Mouse (Mus musculus) kidney, embryonic 14.5 days (tissue): ENCODE measurements at regions not wholly inside any gene's neighbourhood (a gene's known extent, or its start where the extent isn't known, plus 50 kb on each side); places are given as distances from the start of the nearest gene placed in this dataset.

Experiments used
- ATAC-seq: fragments of 200-750 bp; cut with Nextera tagmentation; 2 replicates; pipeline ENCODE4 v1.8.0; 2017; ENCODE audit warnings: moderate number of reproducible peaks, mild to moderate bottlenecking, moderate TSS enrichment, moderate library complexity; ENCODE audit not compliant: low FRiP score, low TSS enrichment
- H3K27ac ChIP-seq: fragments of 300-500 bp; sonication (generic); 2 replicates; pipeline ENCODE4 v1.5.1; 2014; ENCODE audit warnings: low read depth, mild to moderate bottlenecking, low read length, moderate library complexity, mixed read lengths
- H3K27me3 ChIP-seq: fragments of 300-500 bp; sonication (generic); 2 replicates; pipeline ENCODE4 v1.6.1; 2014; ENCODE audit warnings: mild to moderate bottlenecking, low read length; ENCODE audit not compliant: control insufficient read depth, insufficient read depth
- H3K36me3 ChIP-seq: fragments of 300-500 bp; sonication (generic); 2 replicates; pipeline ENCODE4 v1.6.1; 2014; ENCODE audit warnings: low read length, mixed read lengths; ENCODE audit not compliant: control insufficient read depth, insufficient read depth
- H3K4me1 ChIP-seq: fragments of 300-500 bp; sonication (generic); 2 replicates; pipeline ENCODE4 v1.6.1; 2014; ENCODE audit warnings: low read length, mixed read lengths; ENCODE audit not compliant: control insufficient read depth, insufficient read depth
- H3K4me2 ChIP-seq: fragments of 300-500 bp; sonication (generic); replicated peaks from 2 replicates; pipeline ENCODE4 v1.6.1; 2014; ENCODE audit warnings: low read depth, mild to moderate bottlenecking, low read length
- H3K4me3 ChIP-seq: fragments of 300-500 bp; sonication (generic); 2 replicates; pipeline ENCODE4 v1.5.1; 2014; ENCODE audit warnings: mild to moderate bottlenecking, low read length
- H3K9ac ChIP-seq: fragments of 300-500 bp; sonication (generic); 2 replicates; pipeline ENCODE4 v1.6.1; 2014; ENCODE audit warnings: low read depth, mild to moderate bottlenecking, low read length, moderate library complexity
- H3K9me3 ChIP-seq: fragments of 300-500 bp; sonication (generic); 2 replicates; pipeline ENCODE4 v1.6.1; 2016; ENCODE audit warnings: low read length; ENCODE audit not compliant: control insufficient read depth
- WGBS: fragments of 180-500 bp; shearing (Covaris S2); extraction: QIAGEN DNeasy Blood & Tissue Kit; methylation state at CpG from one replicate; pipeline ENCODE4 v1.1.7; 2014; 5-methylcytosine and 5-hydroxymethylcytosine counted together

DNA sequence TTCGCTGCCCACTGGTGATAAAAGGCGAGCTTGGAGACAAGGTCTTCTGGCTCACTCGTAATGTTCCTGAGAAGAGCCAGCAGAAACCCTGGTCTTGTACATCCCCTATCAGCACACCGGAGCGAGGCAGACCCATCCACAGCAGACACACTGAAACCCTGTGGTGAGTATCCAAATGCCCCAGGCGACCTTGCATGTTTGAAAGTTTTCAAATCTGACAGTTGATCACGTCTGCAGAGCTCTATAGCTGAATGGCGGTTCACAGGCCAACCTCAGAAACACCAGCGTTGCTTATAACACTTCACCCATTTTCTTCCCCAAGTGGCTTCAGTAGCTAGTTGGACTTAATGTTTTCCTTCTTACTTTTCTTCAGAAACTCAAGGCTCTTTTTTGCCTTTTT is 112.6 kb upstream of the Eomes start:
- no peak overlapping the region for H3K27ac ChIP-seq
- WGBS = 87% methylated on average over 9 of the region's 9 CpGs
- no peaks in the 10 kb centered on the region for H3K36me3 ChIP-seq
- H3K9me3 ChIP-seq = no peaks in the 10 kb centered on the region
- no peak overlapping the region for H3K9ac ChIP-seq
- no peaks in the 10 kb centered on the region for H3K4me1 ChIP-seq
- no peak overlapping the region for H3K4me2 ChIP-seq
- ATAC-seq = no peak
- no peak overlapping the region for H3K4me3 ChIP-seq
- H3K27me3 ChIP-seq = no peaks in the 10 kb centered on the region

DNA sequence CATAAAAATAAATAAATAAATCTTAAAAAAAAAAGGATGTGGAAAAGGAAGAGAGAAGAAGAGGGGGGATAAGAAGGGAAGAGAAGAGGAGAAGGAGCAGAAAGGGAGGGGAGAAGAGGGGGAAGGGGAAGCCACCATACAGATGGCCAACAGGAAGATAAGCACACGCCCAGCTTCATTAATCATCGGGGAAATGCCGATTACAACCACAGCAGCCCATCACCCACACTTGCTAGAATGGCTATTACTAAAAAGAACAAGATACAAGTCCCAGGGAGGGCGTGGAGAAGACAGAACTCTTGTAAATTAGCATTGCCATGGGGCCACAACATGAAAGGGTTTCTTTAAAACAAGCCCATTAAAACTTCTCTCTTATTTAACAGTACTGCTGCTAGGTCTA is 110.7 kb upstream of the Eomes start:
- no peaks in the 10 kb centered on the region for H3K4me1 ChIP-seq
- 79% methylated on average over 4 of the region's 4 CpGs for WGBS
- ATAC-seq = no peak
- no peak overlapping the region for H3K27ac ChIP-seq
- H3K9ac ChIP-seq = no peak overlapping the region
- H3K4me3 ChIP-seq = no peak overlapping the region
- H3K9me3 ChIP-seq = no peaks in the 10 kb centered on the region
- H3K4me2 ChIP-seq = no peak overlapping the region
- H3K36me3 ChIP-seq = no peaks in the 10 kb centered on the region
- H3K27me3 ChIP-seq = no peaks in the 10 kb centered on the region

DNA sequence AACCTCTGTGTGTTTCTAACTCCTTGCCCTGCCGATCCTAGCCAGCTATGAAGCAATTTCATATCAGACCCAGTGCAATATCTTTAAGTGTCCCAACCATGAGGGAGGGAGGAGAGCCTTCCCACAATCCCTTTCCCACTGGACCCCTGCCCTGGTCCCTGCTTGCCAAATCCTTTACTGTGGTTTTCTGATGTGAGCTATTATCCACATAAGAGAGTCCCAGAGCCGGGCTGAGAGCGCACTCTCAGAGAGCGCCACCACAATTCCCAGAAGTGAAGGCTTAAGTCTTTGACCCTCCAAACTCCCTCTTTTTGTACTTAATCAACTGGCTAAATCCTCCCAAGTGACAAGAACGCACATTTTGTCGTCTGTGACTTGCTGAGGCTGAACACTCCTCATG is 107.4 kb upstream of the Eomes start:
- Histone ChIP-seq H3K4me3 (no peak overlapping the region), H3K9me3 (no peaks in the 10 kb centered on the region), H3K4me2 (no peak overlapping the region), H3K36me3 (no peaks in the 10 kb centered on the region), H3K4me1 (no peaks in the 10 kb centered on the region), H3K9ac (no peak overlapping the region), H3K27me3 (no peaks in the 10 kb centered on the region), H3K27ac (no peak overlapping the region)
- 50% methylated on average over 6 of the region's 6 CpGs for WGBS
- peak; percentile 52; the same call in 1 of the 2 replicates for ATAC-seq

DNA sequence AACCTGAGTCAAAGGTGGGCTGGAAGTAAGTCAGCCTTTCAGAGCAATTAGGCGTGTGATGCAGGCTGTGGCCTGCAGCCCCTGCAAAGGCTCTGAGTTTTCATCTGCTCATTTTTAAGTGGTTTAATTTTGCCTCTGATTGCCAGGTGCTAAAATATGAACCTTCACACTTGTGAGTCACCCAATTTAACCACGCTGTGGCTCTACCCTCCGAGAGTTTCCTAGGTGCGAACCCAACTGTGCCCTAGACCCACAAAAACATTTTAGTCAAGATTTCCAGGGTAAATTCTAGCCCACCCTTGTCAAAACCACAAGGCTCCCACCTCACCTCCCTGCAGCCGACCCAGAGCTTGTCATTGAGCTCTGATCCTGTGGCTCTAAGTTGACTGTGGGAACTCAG is 103.3 kb upstream of the Eomes start:
- 77% methylated on average over 5 of the region's 5 CpGs for WGBS
- no peak overlapping the region for H3K9ac ChIP-seq
- no peaks in the 10 kb centered on the region for H3K36me3 ChIP-seq
- no peaks in the 10 kb centered on the region for H3K27me3 ChIP-seq
- H3K4me2 ChIP-seq = no peak overlapping the region
- H3K4me1 ChIP-seq = no peaks in the 10 kb centered on the region
- H3K9me3 ChIP-seq = no peaks in the 10 kb centered on the region
- no peak overlapping the region for H3K27ac ChIP-seq
- ATAC-seq = no peak
- H3K4me3 ChIP-seq = no peak overlapping the region

DNA sequence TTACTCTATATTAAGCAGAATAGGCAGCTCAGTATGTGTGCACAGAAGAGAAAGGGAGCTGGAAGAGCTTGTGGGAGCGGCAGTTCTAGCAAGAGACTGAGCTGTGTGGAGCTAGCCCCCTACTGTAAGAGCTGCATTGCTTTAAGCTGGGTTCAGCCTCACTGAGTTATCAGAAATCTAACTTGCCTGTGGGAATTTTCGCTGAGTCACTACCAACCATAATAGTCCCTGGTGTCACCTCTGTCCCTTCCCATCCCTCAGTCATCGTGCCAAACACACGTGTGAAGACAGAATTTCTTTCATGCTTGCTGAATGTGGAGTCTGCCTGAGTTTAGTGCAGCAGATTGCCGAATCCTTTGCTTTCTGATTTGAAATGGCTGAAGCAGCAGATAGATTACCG is 99.0 kb upstream of the Eomes start:
- H3K27me3 ChIP-seq = no peaks in the 10 kb centered on the region
- 17% methylated on average over 6 of the region's 6 CpGs for WGBS
- no peak overlapping the region for H3K27ac ChIP-seq
- H3K9me3 ChIP-seq = no peaks in the 10 kb centered on the region
- no peak for ATAC-seq
- no peak overlapping the region for H3K4me3 ChIP-seq
- H3K9ac ChIP-seq = no peak overlapping the region
- no peak overlapping the region for H3K4me2 ChIP-seq
- H3K4me1 ChIP-seq = no peaks in the 10 kb centered on the region
- no peaks in the 10 kb centered on the region for H3K36me3 ChIP-seq

DNA sequence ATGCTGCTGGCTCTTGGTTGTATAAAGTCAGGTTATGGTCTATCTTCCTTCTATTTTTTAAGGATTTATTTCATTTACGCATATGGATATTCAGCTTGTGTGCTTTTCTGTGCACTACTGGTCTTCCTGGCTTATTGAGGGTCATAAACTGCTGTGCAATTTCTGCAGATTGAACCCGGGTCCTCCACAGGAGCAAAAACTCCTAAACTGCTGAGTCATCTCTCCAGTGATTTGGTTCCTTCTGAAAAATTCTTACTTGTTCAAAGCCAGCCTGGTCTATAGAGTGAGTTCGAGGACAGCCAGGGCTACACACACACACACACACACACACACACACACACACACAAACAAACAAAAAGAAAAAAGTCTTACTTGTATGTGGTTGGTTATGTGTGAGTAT is 95.5 kb upstream of the Eomes start:
- Histone ChIP-seq H3K4me1 (no peaks in the 10 kb centered on the region), H3K4me2 (no peak overlapping the region), H3K27me3 (no peaks in the 10 kb centered on the region; the same call in 1 of the 2 replicates), H3K4me3 (no peak overlapping the region), H3K9ac (no peak overlapping the region), H3K27ac (no peak overlapping the region), H3K36me3 (no peaks in the 10 kb centered on the region), H3K9me3 (no peaks in the 10 kb centered on the region)
- no peak for ATAC-seq
- 83% methylated on average over 3 of the region's 3 CpGs for WGBS

DNA sequence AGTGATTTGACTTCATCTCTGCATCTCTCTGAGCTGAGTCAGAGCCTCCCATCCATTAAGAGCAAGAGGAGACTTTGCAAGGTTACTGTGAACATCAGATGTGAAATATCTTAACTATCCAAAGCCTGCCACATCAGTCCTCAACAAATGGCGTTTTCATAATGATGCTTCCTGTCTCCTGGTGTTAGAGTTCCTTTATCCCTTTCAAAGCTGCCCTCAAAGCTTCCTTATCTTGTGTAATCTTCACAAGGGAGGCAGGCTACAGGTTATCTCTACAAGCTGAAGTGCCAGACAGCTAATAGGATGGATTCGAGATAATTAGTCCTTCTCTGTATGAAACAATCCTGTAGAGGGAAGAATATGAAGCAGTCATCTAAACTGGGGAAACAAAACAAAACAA is 93.4 kb upstream of the Eomes start:
- WGBS = 58% methylated on average over 2 of the region's 2 CpGs
- no peak overlapping the region for H3K4me3 ChIP-seq
- peaks cover 17% of the 10 kb centered on the region for H3K27me3 ChIP-seq
- no peak overlapping the region for H3K9ac ChIP-seq
- H3K4me1 ChIP-seq = no peaks in the 10 kb centered on the region
- H3K36me3 ChIP-seq = no peaks in the 10 kb centered on the region
- ATAC-seq = no peak
- no peaks in the 10 kb centered on the region for H3K9me3 ChIP-seq
- no peak overlapping the region for H3K4me2 ChIP-seq
- H3K27ac ChIP-seq = no peak overlapping the region

DNA sequence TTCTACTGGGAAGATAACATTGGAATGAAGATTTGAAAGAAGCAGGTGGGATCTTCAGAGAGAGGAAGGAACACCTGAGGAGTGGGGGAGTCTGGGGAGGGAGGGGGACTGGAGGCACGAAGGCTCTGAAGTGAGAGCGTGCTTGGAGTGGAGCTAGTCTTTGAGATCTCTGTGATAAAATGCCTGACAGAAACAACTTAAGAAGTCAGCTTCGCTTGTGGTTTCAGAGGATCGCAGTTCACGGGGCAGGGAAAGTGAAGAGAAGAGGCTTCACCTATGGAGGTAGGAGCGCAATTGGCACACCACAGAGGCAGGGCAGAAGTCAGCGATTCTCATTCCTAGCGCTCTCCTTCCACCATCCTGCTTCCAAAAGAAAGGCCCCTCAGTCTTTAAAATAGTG is 90.4 kb upstream of the Eomes start:
- Histone ChIP-seq H3K27ac (no peak overlapping the region), H3K4me3 (no peak overlapping the region), H3K27me3 (peaks cover 28% of the 10 kb centered on the region), H3K4me2 (no peak overlapping the region), H3K9ac (no peak overlapping the region), H3K9me3 (no peaks in the 10 kb centered on the region), H3K36me3 (no peaks in the 10 kb centered on the region), H3K4me1 (no peaks in the 10 kb centered on the region)
- WGBS = 28% methylated on average over 8 of the region's 8 CpGs
- no peak for ATAC-seq

DNA sequence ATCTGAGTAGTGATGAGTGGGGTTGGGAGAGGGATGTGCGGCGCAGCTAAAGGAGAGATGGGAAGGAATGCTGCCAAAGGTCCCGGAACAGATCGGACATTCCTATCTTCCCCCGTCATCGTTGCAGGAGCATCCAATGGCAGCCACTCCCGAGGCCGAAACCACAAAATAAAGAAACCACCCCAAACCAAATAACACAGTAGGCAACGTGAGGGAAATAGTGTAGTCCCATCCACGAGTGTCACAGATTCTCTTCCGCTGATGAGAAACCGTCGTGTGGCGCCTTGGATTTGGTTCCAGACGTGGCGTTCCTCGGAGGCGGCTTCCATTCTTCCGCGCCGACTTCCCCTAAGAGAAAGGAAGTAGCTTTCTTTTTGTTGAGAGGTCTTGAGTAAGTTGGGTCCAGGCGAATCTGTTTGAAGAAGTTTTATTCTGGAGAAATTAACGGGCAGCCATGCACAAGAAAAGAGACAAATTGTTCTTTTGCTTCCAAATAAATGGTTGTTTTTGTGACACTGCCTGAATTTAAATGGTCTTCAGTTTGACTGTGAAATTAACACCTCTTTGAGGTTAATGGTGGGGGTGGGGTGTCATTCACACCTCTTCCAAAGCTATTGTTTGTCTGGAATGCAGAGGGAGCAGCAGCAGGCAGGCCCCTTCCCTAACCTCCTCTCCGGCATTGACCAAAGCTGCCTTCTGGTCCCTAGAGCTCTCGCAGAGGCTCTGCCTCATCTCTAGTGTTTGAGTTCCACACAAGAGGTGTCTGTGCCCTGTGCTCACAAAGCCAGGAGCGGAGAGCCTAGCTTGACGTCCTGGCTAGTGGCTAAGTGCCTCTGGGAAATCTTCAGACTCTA is 88.3 kb upstream of the Eomes start:
- no peak for ATAC-seq
- H3K36me3 ChIP-seq = no peaks in the 10 kb centered on the region
- H3K4me2 ChIP-seq = peak overlapping the region; percentile 36
- WGBS = 6% methylated on average over 27 of the region's 27 CpGs
- H3K27me3 ChIP-seq = peaks cover 28% of the 10 kb centered on the region
- H3K27ac ChIP-seq = no peak overlapping the region
- H3K4me3 ChIP-seq = peak overlapping the region; percentile 33
- no peaks in the 10 kb centered on the region for H3K9me3 ChIP-seq
- no peak overlapping the region for H3K9ac ChIP-seq
- no peaks in the 10 kb centered on the region for H3K4me1 ChIP-seq
